Mouse (Mus musculus): ENCODE measurements around the gene Spryd3. TPM values are rescaled to one million over a fixed set of nuclear protein-coding genes. Genes with fewer than 3 reads are reported as not detected.

Gene Spryd3
- 17.0 TPM for polyA plus RNA-seq (2014; fragmentation: Illumina TruSeq; extraction: RNeasy Lipid Tissue Mini Kit (QIAGEN cat#74804); ENCODE audit: low read depth, low replicate concordance)

DNA sequence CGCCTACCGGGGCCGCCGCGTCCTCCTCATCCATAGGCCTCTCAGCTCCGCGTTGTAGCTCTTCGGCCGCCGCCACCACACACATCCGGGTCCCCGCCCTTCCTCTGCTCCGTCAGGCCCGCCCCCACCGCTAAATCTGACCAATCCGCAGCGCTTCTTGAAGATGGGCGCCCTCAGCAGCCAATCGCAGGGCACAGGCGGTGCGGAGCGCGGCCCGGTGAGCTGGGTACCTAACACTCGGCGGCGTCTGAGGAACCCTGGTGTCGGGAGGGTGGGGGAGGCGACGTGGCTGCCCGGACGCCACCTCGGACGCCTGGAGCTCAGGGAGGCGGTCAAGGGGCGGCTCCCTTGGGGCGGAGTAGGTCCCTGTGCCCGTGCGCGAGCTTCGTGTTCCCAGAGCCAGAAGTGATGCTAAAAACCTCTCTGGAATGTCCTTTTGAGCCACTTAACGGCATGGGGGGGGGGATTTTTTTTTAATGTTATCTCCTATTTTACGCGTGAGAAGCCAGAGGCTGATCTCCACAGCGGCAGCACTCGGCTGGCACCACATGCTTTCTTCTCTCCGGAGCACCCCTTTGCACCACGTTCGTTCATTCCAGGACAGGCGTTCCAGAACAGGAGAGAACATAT lies at the start of gene Spryd3:
TSS of gene Spryd3 (minus strand) at position 106 of the 630 bp plus-strand sequence.

DNA sequence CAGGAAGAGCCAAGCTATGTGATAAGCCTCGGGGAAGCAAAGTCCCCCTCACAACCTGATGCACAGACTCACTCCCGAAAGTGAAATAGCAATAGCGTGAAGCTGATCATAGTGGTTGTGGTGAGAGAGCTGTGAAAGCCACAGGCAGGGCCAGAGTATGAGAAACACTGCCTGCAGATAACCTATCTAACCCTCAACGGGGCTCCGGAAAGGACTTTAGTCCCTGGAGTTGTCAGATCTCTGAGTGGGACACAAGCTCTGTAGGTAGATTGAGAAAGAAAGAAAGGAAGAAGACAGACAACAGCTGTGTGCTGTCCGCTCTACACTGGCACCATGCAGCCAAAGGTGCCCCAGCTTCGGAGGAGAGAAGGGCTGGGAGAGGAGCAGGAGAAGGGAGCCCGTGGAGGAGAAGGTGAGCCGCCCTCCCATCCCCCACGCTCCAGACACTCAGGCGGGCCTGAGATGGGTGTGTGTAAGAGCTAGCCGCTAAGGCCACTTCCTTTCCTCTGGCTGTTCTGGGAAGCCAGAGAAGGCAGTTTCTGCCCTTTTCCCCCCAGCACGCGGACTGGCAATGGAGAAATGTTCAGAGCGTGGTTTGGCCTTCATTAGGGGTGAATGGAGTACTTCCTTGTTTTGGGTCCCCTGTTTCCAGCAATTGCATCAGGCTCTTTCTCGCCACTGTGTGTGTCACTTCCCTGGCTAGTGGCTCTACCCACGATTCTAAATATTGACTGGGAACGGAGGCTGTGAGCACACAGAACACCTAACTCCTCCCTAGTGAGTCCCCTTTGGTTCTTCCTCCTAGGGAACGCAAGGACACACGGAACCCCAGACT lies 14.5 kb upstream of the Spryd3 start, which contains the start of gene Soat2:
TSS of gene Soat2 (plus strand) at position 226 of the 835 bp plus-strand sequence.

DNA sequence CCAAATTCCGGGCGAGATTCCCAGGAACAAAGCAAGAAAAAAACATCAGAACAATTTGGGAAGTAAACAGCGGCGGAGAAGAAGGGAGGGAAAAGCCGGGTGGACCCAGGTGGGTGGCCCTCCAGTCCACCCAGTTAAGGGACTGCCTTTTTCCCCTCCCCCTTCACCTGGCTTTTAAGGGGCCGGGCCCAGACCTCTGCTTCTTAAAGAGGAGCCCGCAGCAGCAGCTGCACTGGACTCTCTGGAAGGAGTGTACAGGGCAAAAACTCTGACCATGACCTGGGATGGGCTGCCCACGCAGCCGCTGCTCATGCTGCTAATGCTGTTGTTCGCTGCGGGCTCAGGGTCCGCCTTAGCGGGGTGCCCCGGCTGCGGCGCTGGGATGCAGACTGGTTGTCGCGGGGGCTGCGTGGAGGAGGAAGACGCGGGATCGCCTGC lies 8.3 kb upstream of the Spryd3 start, which contains the start of gene Igfbp6:
TSS of gene Igfbp6 (plus strand) at position 89 of the 438 bp plus-strand sequence.

GRCm38 (mm10) chr15:102100161-102100981 lies 35.7 kb downstream of the Spryd3 start, which contains the start of gene Tns2:
TSS of gene Tns2 (plus strand) at chr15:102100413.

DNA sequence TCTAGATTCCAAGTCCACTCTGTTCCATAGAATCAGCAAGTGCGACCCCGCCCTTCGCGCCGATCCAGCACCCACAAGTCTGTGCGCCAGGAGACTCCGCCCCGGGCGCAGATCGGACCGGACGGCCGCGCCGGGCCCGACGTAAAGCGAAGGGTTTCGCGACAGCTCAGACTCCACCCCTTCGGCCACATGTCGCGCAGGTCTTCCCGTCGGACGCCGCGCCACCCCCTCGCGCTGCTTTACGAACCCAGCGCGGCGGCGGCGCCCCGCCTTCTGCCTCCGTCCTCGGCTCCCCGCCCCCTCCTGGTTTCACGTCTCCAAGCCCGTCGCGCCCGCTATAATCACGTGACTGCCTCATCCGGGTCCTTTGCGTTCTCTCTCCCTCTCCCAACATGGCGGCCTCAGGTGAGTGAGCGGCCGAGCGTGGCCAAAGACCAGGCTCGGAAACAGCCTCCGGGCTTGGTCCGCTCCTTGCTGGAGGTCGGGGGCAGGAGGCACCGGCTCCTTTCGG lies 62.4 kb downstream of the Spryd3 start, which contains the start of gene Eif4b:
TSS of gene Eif4b (plus strand) at position 215 of the 511 bp plus-strand sequence.

Other genes with a start within 250 kb of the Spryd3 start
- not detected for gene Krt76, start 243.3 kb downstream of the Spryd3 start, polyA plus RNA-seq (2014; fragmentation: Illumina TruSeq; extraction: RNeasy Lipid Tissue Mini Kit (QIAGEN cat#74804); ENCODE audit: low read depth, low replicate concordance)
- gene Krt4, start 211.5 kb downstream of the Spryd3 start, polyA plus RNA-seq (2014; fragmentation: Illumina TruSeq; extraction: RNeasy Lipid Tissue Mini Kit (QIAGEN cat#74804); ENCODE audit: low read depth, low replicate concordance), result not detected
- 0.52 TPM for gene Krt79, start 195.9 kb downstream of the Spryd3 start, polyA plus RNA-seq (2014; fragmentation: Illumina TruSeq; extraction: RNeasy Lipid Tissue Mini Kit (QIAGEN cat#74804); ENCODE audit: low read depth, low replicate concordance)
- gene Krt78, start 181.9 kb downstream of the Spryd3 start, polyA plus RNA-seq (2014; fragmentation: Illumina TruSeq; extraction: RNeasy Lipid Tissue Mini Kit (QIAGEN cat#74804); ENCODE audit: low read depth, low replicate concordance), result not detected
- gene Krt8, start 131.8 kb downstream of the Spryd3 start, polyA plus RNA-seq (2014; fragmentation: Illumina TruSeq; extraction: RNeasy Lipid Tissue Mini Kit (QIAGEN cat#74804); ENCODE audit: low read depth, low replicate concordance), result 3.2 TPM
- gene Krt18, start 108.1 kb downstream of the Spryd3 start, polyA plus RNA-seq (2014; fragmentation: Illumina TruSeq; extraction: RNeasy Lipid Tissue Mini Kit (QIAGEN cat#74804); ENCODE audit: low read depth, low replicate concordance), result 4.3 TPM
- gene Eif4b, start 62.5 kb downstream of the Spryd3 start, polyA plus RNA-seq (2014; fragmentation: Illumina TruSeq; extraction: RNeasy Lipid Tissue Mini Kit (QIAGEN cat#74804); ENCODE audit: low read depth, low replicate concordance), result 124 TPM
- gene Tns2, start 35.8 kb downstream of the Spryd3 start, polyA plus RNA-seq (2014; fragmentation: Illumina TruSeq; extraction: RNeasy Lipid Tissue Mini Kit (QIAGEN cat#74804); ENCODE audit: low read depth, low replicate concordance), result 177 TPM
- 46.2 TPM for gene Igfbp6, start 8.1 kb upstream of the Spryd3 start, polyA plus RNA-seq (2014; fragmentation: Illumina TruSeq; extraction: RNeasy Lipid Tissue Mini Kit (QIAGEN cat#74804); ENCODE audit: low read depth, low replicate concordance)
- gene Soat2, start 14.3 kb upstream of the Spryd3 start, polyA plus RNA-seq (2014; fragmentation: Illumina TruSeq; extraction: RNeasy Lipid Tissue Mini Kit (QIAGEN cat#74804); ENCODE audit: low read depth, low replicate concordance), result not detected
- 39.0 TPM for gene Zfp740, start 67.0 kb upstream of the Spryd3 start, polyA plus RNA-seq (2014; fragmentation: Illumina TruSeq; extraction: RNeasy Lipid Tissue Mini Kit (QIAGEN cat#74804); ENCODE audit: low read depth, low replicate concordance)
- 25.3 TPM for gene Csad, start 68.5 kb upstream of the Spryd3 start, polyA plus RNA-seq (2014; fragmentation: Illumina TruSeq; extraction: RNeasy Lipid Tissue Mini Kit (QIAGEN cat#74804); ENCODE audit: low read depth, low replicate concordance)
- gene Itgb7, start 95.7 kb upstream of the Spryd3 start, polyA plus RNA-seq (2014; fragmentation: Illumina TruSeq; extraction: RNeasy Lipid Tissue Mini Kit (QIAGEN cat#74804); ENCODE audit: low read depth, low replicate concordance), result 1.5 TPM
- 15.4 TPM for gene Rarg, start 121.3 kb upstream of the Spryd3 start, polyA plus RNA-seq (2014; fragmentation: Illumina TruSeq; extraction: RNeasy Lipid Tissue Mini Kit (QIAGEN cat#74804); ENCODE audit: low read depth, low replicate concordance)
- gene Gm9918, start 134.3 kb upstream of the Spryd3 start, polyA plus RNA-seq (2014; fragmentation: Illumina TruSeq; extraction: RNeasy Lipid Tissue Mini Kit (QIAGEN cat#74804); ENCODE audit: low read depth, low replicate concordance), result not detected
- 19.2 TPM for gene Mfsd5, start 143.2 kb upstream of the Spryd3 start, polyA plus RNA-seq (2014; fragmentation: Illumina TruSeq; extraction: RNeasy Lipid Tissue Mini Kit (QIAGEN cat#74804); ENCODE audit: low read depth, low replicate concordance)
- 3.6 TPM for gene Espl1, start 160.0 kb upstream of the Spryd3 start, polyA plus RNA-seq (2014; fragmentation: Illumina TruSeq; extraction: RNeasy Lipid Tissue Mini Kit (QIAGEN cat#74804); ENCODE audit: low read depth, low replicate concordance)
- 278 TPM for gene Pfdn5, start 189.9 kb upstream of the Spryd3 start, polyA plus RNA-seq (2014; fragmentation: Illumina TruSeq; extraction: RNeasy Lipid Tissue Mini Kit (QIAGEN cat#74804); ENCODE audit: low read depth, low replicate concordance)
- 24.5 TPM for gene Myg1, start 195.5 kb upstream of the Spryd3 start, polyA plus RNA-seq (2014; fragmentation: Illumina TruSeq; extraction: RNeasy Lipid Tissue Mini Kit (QIAGEN cat#74804); ENCODE audit: low read depth, low replicate concordance)
- 12.0 TPM for gene Aaas, start 214.5 kb upstream of the Spryd3 start, polyA plus RNA-seq (2014; fragmentation: Illumina TruSeq; extraction: RNeasy Lipid Tissue Mini Kit (QIAGEN cat#74804); ENCODE audit: low read depth, low replicate concordance)
- not detected for gene Sp7, start 230.9 kb upstream of the Spryd3 start, polyA plus RNA-seq (2014; fragmentation: Illumina TruSeq; extraction: RNeasy Lipid Tissue Mini Kit (QIAGEN cat#74804); ENCODE audit: low read depth, low replicate concordance)

Measured in heart, adult 10 weeks (tissue).